Mouse (Mus musculus) fibroblast of lung, adult 2 months (primary cell): ENCODE measurements at regions not wholly inside any gene's neighbourhood (a gene's known extent, or its start where the extent isn't known, plus 50 kb on each side); places are given as distances from the start of the nearest gene placed in this dataset.

Experiments
- DNase-seq: peaks from one replicate; pipeline ENCODE4 v3.0.0-alpha.2; 2011; ENCODE audit warnings: low read depth

GRCm38 (mm10) chr14:46517258-46517657, 126.8 kb upstream of the Bmp4 start:
- no peak for DNase-seq

GRCm38 (mm10) chr14:46516285-46516684, 125.8 kb upstream of the Bmp4 start:
- no peak for DNase-seq

GRCm38 (mm10) chr14:46514262-46514932, 123.9 kb upstream of the Bmp4 start:
- DNase-seq, result no peak

DNA sequence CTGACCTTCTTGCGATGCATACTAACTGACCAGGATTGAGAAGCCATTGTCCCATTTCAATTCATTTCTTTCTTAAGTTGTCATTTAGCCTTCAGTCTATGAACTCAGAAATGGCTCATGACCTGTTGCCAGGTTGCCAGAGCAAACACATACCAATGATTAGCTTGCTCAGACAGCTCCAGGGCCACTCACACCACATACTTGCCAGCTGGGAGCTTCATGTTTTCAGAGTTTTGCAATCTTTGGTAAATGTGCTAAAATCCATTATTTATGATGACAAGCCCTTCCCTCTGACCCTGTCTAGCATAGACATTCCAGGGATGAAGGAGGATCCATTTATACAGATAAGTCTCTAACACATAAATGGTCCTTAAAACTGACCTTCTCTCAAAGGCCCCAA, 121.6 kb upstream of the Bmp4 start:
- peak; percentile 50 for DNase-seq

GRCm38 (mm10) chr14:46508871-46509270, 118.4 kb upstream of the Bmp4 start:
- DNase-seq, result no peak

- DNase-seq, result no peak
These were observed 114.8 kb upstream of the Bmp4 start for GRCm38 (mm10) chr14:46505266-46505665.

GRCm38 (mm10) chr14:46491601-46492000, 101.1 kb upstream of the Bmp4 start:
- no peak for DNase-seq

DNA sequence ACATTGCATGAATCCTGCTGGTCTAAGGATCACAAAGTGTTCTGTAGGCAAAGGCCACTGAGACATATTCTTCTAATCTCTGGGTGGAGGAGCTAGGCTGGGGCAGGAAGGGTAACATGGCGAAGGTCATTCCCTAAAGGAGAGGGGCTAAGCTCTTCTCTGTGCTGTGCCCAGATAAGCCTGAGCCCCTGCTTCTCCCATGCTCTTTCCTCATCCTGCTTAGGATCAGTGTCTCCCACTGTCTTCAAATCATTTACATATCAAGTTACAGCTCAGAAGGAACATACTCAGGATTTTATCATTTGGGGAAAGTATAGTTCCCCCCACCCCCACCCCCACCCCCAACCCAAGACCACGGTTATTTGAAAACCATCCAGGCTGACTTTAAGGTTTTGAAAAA, 100.7 kb upstream of the Bmp4 start:
- DNase-seq, result no peak

GRCm38 (mm10) chr14:46487551-46487950, 97.1 kb upstream of the Bmp4 start:
- no peak for DNase-seq

GRCm38 (mm10) chr14:46480396-46480795, 89.9 kb upstream of the Bmp4 start:
- DNase-seq, result no peak

DNA sequence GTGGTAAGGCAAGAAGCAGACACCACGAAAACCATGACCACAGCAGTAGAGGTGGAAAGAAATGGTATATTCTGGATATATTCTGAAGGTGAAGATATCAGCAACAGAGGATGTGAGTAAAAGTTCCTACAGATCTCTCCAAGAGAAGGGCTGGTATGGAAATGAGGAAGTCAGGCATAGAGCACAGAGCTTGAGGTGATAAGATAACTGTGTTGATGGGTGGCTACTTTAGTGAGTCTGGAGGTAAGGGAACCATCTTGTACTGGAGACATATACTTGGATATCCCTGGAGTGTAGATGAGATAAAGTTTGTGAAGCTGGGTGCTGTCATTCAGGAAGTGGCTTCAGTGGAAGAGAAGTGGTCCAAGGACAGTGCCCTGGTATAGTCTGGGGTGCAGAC, 85.5 kb upstream of the Bmp4 start:
- DNase-seq, result no peak

DNA sequence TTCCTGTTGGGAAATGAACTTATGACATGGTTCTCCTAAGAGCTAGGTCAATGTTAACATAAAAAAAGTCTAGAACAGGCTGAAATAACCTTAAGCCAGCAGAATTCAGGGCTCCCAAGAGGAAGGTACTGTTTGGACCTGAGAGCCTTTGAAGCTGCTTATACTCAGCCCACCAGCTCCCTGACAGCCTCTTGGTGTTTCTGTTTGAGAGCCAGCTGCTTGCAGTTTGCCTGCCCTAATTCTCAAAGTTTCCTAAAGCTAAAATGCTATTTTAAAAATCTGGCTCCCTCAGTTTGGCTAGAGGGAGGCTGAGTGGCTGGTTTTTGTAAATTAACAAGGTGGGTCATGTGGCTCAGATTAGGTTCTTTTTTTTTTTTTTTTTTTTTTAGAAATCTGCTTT, 72.5 kb upstream of the Bmp4 start:
- no peak for DNase-seq

DNA sequence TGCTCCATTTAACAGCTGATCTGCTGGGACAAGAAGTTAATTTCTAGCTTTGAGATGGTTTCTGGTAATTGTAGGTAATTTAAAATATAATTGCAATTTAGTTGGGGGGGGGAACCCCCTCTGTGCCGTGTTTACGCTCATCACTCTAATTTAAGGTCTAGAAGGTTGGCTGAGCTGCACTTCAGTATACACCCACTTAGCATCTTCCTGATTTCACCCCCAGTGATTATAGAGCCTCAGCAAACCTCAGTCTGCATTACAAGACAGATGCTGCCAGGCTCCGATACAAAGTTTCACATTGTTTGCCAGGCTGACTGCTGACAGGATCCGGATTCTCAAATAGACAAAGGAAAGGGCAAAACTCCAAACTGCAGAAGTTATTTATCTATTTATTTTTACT, 71.5 kb upstream of the Bmp4 start:
- DNase-seq, result no peak

GRCm38 (mm10) chr14:46454500-46454899, 64.0 kb upstream of the Bmp4 start:
- no peak for DNase-seq

DNA sequence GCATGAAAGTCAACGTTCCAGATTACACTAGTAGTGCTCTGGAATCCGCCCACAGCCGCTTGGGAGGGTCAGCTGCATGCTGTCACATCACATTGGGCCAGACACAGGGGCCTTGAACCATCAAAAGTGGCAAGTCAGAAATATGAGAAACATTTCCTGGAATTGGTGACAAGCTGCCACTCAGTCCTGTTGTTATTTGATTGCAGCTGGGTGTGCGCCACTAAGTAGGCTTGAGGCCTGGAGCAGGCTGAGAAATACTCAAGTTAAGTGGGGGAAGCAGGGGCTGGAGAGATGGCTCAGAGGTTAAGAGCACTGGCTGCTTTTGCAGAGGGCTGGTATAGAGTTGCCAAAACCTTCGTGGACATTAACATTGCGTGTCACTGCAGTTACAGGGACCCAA, 51.2 kb upstream of the Bmp4 start:
- no peak for DNase-seq
